In genomic region chr4:82690267-82690666, GRCm38 (mm10) we compare ENCODE assay signal across 8 mouse cellular contexts. TPM values are rescaled to one million over a fixed set of nuclear protein-coding genes. Genes with fewer than 3 reads are reported as not detected.
DNase-seq lines count a peak whose midpoint lies in the region; ATAC-seq and TF ChIP-seq lines count a peak whose summit lies in the region.

No protein-coding gene starts in this region.

- no peaks in the 10 kb centered on the region for H3K36me3 ChIP-seq in liver, embryonic 12.5 days

- H3K4me3 ChIP-seq in liver, embryonic 12.5 days, result no peak overlapping the region
- H3K4me3 ChIP-seq in layer of hippocampus, adult 2 months, result no peak overlapping the region

- no peak overlapping the region for H3K27ac ChIP-seq in liver, embryonic 12.5 days
- peak overlapping the region; percentile 28 for H3K27ac ChIP-seq in layer of hippocampus, adult 2 months

- peak; percentile 35 for DNase-seq in liver
- peak; percentile 89 to 93 for DNase-seq in cerebellum, postnatal 10 days
- DNase-seq in gastrocnemius, postnatal 36 days, result peak; percentile 54 to 55
- peak; percentile 30 to 34 for DNase-seq in layer of hippocampus, adult 2 months (ENCODE audit: low spot score in 2 of 2)
- DNase-seq in retina, postnatal 7 days (ENCODE audit: low read depth, low spot score), result peak; percentile 52
- no peak for DNase-seq in yolk sac, embryonic 10.5 days (ENCODE audit: low spot score)
- DNase-seq in spleen, postnatal 10 days (ENCODE audit: low spot score in 2 of 2), result no peak

- H3K4me1 ChIP-seq in liver, embryonic 12.5 days, result 0 out of 2 replicates have a peak, but pooled peaks cover 6% of the 10 kb centered on the region

- H3K9me3 ChIP-seq in liver, embryonic 12.5 days (replicated peaks), result no peaks in the 10 kb centered on the region

- no peak for TF ChIP-seq CTCF in layer of hippocampus, adult 2 months (conservative IDR thresholded peaks at IDR 0.05)

- no peaks in the 10 kb centered on the region for H3K27me3 ChIP-seq in liver, embryonic 12.5 days (replicated peaks)

- H3K9ac ChIP-seq in liver, embryonic 12.5 days, result no peak overlapping the region

- WGBS in liver, embryonic 12.5 days (ENCODE audit: insufficient replicate concordance), result 61% methylated on average over 7 of the region's 7 CpGs

- intact Hi-C loops in gastrocnemius, postnatal 36 days (cut with DNase I), result no loop called here

- no peak for ATAC-seq in liver, embryonic 12.5 days

- H3K4me2 ChIP-seq in liver, embryonic 12.5 days, result no peak overlapping the region

RNA-seq across cellular contexts. Expression of gene Nfib, which starts 15.3 kb away (rescaled TPM):
- 9.5 and 11.8 TPM in 2 replicates for polyA plus RNA-seq in liver, embryonic 12.5 days (2016; fragmentation: Nextera tagmentation; extraction: Ambion mirVana)
- 10 to 100 TPM; 74.8 to 75.9 TPM for total RNA-seq in gastrocnemius, postnatal 36 days (2021)
- 100 to 1,000 TPM; 174 to 186 TPM for total RNA-seq in layer of hippocampus, adult 2 months (2021)

Comparison
In these comparisons a context has a peak if more than half of its experiments do, and no peak if none do; other contexts are left out.
1. DNase-seq: peak in liver (single experiment), cerebellum, postnatal 10 days (2 of 2), gastrocnemius, postnatal 36 days (2 of 2), layer of hippocampus, adult 2 months (2 of 2) and retina, postnatal 7 days (single experiment); none in yolk sac, embryonic 10.5 days (single experiment) and spleen, postnatal 10 days (0 of 2).